Mouse (Mus musculus) limb, embryonic 14.5 days (tissue): ENCODE measurements at regions not wholly inside any gene's neighbourhood (a gene's known extent, or its start where the extent isn't known, plus 50 kb on each side); places are given as distances from the start of the nearest gene placed in this dataset.

ENCODE experiments used
- ATAC-seq: fragments of 200-750 bp; cut with Nextera tagmentation; 2 replicates; pipeline ENCODE4 v1.8.0; 2017; ENCODE audit warnings: low read depth, moderate number of reproducible peaks, moderate TSS enrichment; ENCODE audit not compliant: low FRiP score
- DNase-seq: peaks from one replicate; pipeline ENCODE4 v3.0.0-alpha.2; 2015; ENCODE audit warnings: low spot score
- H3K27ac ChIP-seq: fragments of 300-500 bp; sonication (generic); replicated peaks from 2 replicates; pipeline ENCODE4 v1.5.1; 2014; ENCODE audit warnings: low read depth, mild to moderate bottlenecking, low read length, moderate library complexity, mixed read lengths
- H3K27me3 ChIP-seq: fragments of 300-500 bp; sonication (generic); 2 replicates; pipeline ENCODE4 v1.6.1; 2014; ENCODE audit warnings: low read length, mixed read lengths; ENCODE audit not compliant: control insufficient read depth, insufficient read depth
- H3K36me3 ChIP-seq: fragments of 300-500 bp; sonication (generic); 2 replicates; pipeline ENCODE4 v1.6.1; 2014; ENCODE audit warnings: mild to moderate bottlenecking, low read length, moderate library complexity, mixed read lengths; ENCODE audit not compliant: control insufficient read depth, insufficient read depth
- H3K4me1 ChIP-seq: fragments of 300-500 bp; sonication (generic); 2 replicates; pipeline ENCODE4 v1.6.1; 2014; ENCODE audit warnings: antibody characterized with exemption, low read length, mixed read lengths; ENCODE audit not compliant: control insufficient read depth, insufficient read depth
- H3K4me2 ChIP-seq: fragments of 300-500 bp; sonication (generic); replicated peaks from 2 replicates; pipeline ENCODE4 v1.6.1; 2014; ENCODE audit warnings: low read depth, mild to moderate bottlenecking, low read length, moderate library complexity; ENCODE audit not compliant: severe bottlenecking
- H3K4me3 ChIP-seq: fragments of 300-500 bp; sonication (generic); replicated peaks from 2 replicates; pipeline ENCODE4 v1.5.1; 2014; ENCODE audit warnings: low read length
- H3K9ac ChIP-seq: fragments of 300-500 bp; sonication (generic); 2 replicates; pipeline ENCODE4 v1.6.1; 2014; ENCODE audit warnings: mild to moderate bottlenecking, low read depth, low read length, moderate library complexity; ENCODE audit not compliant: severe bottlenecking
- H3K9me3 ChIP-seq: fragments of 300-500 bp; sonication (generic); 2 replicates; pipeline ENCODE4 v1.6.1; 2016; ENCODE audit warnings: low read length; ENCODE audit not compliant: control insufficient read depth
- POLR2A ChIP-seq: fragments of 200-500 bp; IDR thresholded peaks from 2 replicates; pipeline ENCODE4 v1.8.0; 2012; ENCODE audit warnings: inconsistent platforms, mild to moderate bottlenecking, moderate library complexity, borderline replicate concordance; ENCODE audit not compliant: insufficient read depth, insufficient read length; ENCODE audit errors: extremely low read depth
- WGBS: fragments of 180-500 bp; shearing (Covaris S2); extraction: QIAGEN DNeasy Blood & Tissue Kit; methylation state at CpG from one replicate; pipeline ENCODE4 v1.1.7; 2014; 5-methylcytosine and 5-hydroxymethylcytosine counted together

DNA sequence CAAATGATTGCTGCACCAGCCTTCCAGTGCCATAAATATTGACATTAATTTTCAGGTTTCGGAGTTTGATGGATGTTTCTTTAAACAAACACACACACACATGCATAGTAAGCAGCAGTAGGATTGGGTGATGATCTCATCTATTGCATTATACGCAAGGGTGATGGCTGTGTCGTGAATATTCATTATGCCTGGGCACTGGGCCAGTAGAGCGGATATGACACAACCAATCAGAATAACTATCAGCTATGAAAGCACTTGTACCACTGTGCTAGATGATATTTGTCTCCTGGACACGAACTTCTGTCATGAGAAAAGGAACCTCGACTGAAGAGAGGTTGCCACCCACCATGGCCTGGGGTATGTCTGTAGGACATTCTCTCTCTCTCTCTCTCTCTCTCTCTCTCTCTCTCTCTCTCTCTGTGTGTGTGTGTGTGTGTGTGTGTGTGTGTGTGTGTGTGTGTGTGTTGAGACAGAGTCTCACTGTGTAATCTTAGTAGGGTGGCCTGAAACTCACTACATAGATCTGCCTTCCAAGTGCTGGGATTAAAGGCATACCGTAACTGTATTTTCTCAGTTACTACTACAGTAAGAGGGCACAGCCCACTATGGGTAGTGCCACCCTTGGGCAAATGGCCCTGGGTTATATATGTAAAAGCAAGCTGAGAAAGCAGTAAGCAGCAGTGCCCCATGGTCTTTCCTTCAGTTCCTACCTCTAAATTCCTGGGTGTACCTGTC lies 94.7 kb upstream of the Nampt start:
- Histone ChIP-seq H3K4me1 (no peaks in the 10 kb centered on the region), H3K4me3 (no peak overlapping the region), H3K27ac (no peak overlapping the region), H3K9me3 (no peaks in the 10 kb centered on the region), H3K36me3 (no peaks in the 10 kb centered on the region), H3K4me2 (no peak overlapping the region), H3K9ac (no peak overlapping the region), H3K27me3 (no peaks in the 10 kb centered on the region)
- ATAC-seq (no peak), DNase-seq (no peak)
- 84% methylated on average over 7 of the region's 7 CpGs for WGBS
- no peak for TF ChIP-seq POLR2A

DNA sequence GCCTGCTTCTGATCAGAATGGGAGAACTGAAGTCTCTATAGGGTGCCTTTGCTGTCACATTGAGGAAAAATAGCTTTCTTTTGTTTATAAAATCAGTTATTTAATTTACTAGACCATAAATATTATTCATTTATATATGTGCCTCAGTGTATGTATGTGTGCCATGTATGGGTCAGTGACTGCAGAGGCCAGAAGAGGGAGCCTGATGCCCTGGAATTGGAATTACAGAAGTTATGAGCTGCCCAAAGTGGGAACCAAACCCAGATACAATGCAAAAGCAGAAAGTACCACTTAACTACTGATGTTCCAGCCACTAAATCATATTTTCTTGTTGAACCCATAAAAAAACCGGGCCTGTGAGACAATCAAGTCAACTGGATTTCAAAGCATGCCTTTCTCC lies 91.8 kb upstream of the Nampt start:
- no peaks in the 10 kb centered on the region for H3K4me1 ChIP-seq
- H3K36me3 ChIP-seq: no peaks in the 10 kb centered on the region
- DNase-seq: no peak
- no peak overlapping the region for H3K4me3 ChIP-seq
- no peak overlapping the region for H3K9ac ChIP-seq
- ATAC-seq: no peak
- no peak overlapping the region for H3K27ac ChIP-seq
- H3K9me3 ChIP-seq: no peaks in the 10 kb centered on the region
- WGBS: 59% methylated on average over 1 of the region's 1 CpGs
- no peaks in the 10 kb centered on the region for H3K27me3 ChIP-seq
- no peak overlapping the region for H3K4me2 ChIP-seq
- TF ChIP-seq POLR2A: no peak

DNA sequence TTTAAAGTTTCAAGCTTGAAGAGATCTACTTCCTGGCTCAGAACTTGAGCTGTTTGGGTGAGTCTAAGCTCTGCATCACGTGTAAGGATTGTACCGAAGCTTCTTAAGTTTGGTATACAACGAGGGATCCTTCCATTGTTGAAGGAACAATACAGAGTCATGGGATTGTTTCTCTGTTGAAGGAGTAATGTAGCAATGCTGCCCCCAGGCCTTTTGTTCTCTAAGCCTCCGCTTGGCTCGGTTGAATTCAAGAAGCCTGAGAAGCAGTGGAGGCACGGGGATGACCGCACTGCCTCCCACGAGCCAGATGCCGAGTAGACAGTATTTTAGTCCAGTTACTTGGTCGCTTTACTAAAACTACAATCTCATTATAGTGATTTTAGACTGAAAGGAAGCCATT lies 90.9 kb upstream of the Nampt start:
- Histone ChIP-seq H3K27me3 (no peaks in the 10 kb centered on the region), H3K4me3 (no peak overlapping the region), H3K9me3 (no peaks in the 10 kb centered on the region), H3K4me1 (no peaks in the 10 kb centered on the region), H3K9ac (no peak overlapping the region), H3K36me3 (no peaks in the 10 kb centered on the region), H3K4me2 (no peak overlapping the region), H3K27ac (no peak overlapping the region)
- TF ChIP-seq POLR2A: no peak
- ATAC-seq (no peak), DNase-seq (no peak)
- WGBS: 85% methylated on average over 10 of the region's 10 CpGs

DNA sequence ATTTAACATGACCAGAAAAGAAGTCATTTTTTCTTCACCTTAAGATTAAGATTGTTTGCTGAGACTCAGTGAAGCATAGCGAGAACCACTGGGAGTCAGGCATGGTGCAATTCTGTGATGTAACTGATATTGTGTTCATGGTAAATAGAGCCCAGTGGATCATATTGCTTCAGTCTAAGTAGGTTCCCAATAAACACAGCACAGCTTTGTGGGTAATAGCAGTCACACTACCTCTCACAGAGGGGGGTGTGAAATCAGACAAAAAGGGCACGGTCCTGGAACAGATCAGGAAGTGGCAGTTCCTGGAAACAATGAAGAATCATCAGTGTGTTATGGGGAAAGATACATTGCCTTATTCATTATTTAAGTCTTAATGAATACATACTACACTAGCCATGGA lies 84.1 kb upstream of the Nampt start:
- no peaks in the 10 kb centered on the region for H3K36me3 ChIP-seq
- H3K27me3 ChIP-seq: no peaks in the 10 kb centered on the region
- no peak for TF ChIP-seq POLR2A
- DNase-seq (no peak), ATAC-seq (no peak)
- no peaks in the 10 kb centered on the region for H3K4me1 ChIP-seq
- no peaks in the 10 kb centered on the region for H3K9me3 ChIP-seq
- no peak overlapping the region for H3K4me2 ChIP-seq
- 78% methylated on average over 2 of the region's 2 CpGs for WGBS
- no peak overlapping the region for H3K9ac ChIP-seq
- no peak overlapping the region for H3K4me3 ChIP-seq
- no peak overlapping the region for H3K27ac ChIP-seq

DNA sequence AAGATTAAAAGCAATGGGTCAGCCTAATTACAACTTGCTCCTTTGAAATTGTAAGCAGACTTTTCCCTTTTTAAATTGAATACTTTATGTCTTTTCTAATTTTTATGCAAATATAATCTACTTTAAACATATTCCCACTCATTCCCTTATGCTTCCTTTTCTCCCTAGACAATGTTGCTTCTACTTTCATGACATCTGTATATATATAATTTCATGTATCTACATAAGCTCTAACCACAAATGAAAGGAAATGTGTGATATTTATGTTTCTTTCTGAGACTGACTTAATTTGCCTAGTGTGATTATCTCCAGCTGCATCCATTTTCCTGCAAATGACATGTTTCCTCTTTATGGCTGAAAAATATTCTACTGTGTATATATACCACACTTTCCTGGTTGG lies 77.9 kb upstream of the Nampt start:
- no peaks in the 10 kb centered on the region for H3K9me3 ChIP-seq
- H3K36me3 ChIP-seq: no peaks in the 10 kb centered on the region
- H3K27me3 ChIP-seq: no peaks in the 10 kb centered on the region
- ATAC-seq (no peak), DNase-seq (no peak)
- no peak overlapping the region for H3K9ac ChIP-seq
- no peak overlapping the region for H3K4me3 ChIP-seq
- H3K4me1 ChIP-seq: no peaks in the 10 kb centered on the region
- TF ChIP-seq POLR2A: no peak
- no peak overlapping the region for H3K27ac ChIP-seq
- no peak overlapping the region for H3K4me2 ChIP-seq
